Mouse (Mus musculus) thymus, postnatal 4 days (tissue): ENCODE results near the gene Hist1h1d.
"Not testable (repeated sequence)": the region's sequence is repeated elsewhere in the genome, so short reads cannot be mapped to it uniquely, and the experiment has no call there.

Source experiments
- DNase-seq: peaks from one replicate; pipeline ENCODE4 v3.0.0; 2021

Gene Hist1h1d

DNA sequence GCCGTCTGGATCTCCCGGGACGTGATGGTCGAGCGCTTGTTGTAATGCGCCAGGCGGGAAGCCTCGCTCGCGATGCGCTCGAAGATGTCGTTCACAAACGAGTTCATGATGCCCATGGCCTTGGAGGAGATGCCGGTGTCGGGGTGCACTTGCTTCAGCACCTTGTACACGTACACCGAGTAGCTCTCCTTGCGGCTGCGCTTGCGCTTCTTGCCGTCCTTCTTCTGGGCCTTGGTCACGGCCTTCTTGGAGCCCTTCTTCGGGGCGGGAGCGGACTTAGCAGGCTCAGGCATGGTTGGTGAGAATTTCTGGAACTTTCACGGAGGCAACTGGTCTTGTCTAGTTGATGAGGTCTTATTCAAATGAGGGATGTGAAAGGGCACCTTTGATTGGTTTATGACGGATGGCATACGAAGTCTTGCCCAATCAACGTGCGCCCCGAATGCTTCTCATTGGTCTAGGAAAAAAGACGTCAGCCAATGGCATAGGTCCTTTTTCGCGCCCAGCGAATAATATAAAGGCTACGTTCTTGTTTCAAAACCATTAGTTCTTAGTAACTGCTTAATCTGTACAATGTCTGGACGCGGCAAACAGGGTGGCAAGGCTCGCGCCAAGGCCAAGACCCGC is 20.9 kb downstream of the Hist1h1d start, which contains the start of the genes Hist1h2bf and Hist1h2ad:
Gene Hist1h2bf, minus strand, starts transcription at position 299 of the 627 bp plus-strand sequence.
Gene Hist1h2ad, plus strand, starts transcription at position 484 of the 627 bp plus-strand sequence.
- peak; percentile 85 for DNase-seq

DNA sequence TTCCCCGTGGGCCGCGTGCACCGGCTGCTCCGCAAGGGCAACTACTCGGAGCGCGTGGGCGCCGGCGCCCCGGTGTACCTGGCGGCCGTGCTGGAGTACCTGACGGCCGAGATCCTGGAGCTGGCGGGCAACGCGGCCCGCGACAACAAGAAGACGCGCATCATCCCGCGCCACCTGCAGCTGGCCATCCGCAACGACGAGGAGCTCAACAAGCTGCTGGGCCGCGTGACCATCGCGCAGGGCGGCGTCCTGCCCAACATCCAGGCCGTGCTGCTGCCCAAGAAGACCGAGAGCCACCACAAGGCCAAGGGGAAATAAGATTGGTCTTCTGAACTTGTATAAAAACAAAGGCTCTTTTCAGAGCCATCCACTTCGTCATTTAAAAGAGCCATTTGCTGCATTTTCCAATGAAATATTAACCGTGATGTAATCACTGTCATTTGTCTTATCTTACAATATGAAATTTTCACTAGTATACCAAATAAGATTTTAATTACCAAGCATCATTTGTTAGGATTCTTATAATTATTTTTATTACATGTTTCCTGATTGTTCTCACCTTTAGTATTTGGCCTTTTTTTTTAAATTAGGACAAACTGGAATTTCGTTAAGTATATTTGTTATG is 21.6 kb downstream of the Hist1h1d start:
- not testable (repeated sequence) for DNase-seq

DNA sequence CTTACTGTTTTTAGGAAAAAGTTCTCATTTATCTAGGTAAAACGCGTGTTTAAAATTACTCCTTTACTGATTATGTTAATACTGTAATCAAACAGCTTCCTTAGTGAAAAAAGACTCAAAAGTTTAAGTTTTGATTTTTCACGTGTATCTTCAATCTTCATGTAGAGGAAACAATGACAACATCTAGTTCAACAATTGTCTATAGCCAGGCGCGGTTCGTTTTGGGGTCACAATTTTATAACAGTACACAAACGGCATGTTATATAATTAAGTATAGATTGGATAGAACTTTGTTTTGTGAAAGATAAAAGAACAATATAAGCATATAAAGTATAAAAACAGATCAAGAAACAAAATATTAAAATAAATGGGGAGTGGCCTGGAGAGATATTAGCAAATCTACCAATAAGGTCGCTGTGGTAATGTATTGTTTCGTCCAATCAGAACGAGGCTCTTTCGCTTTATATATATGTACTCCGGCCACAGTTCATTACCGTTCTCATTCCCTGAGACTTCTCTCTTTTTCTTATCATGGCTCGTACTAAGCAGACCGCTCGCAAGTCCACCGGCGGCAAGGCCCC is 22.3 kb downstream of the Hist1h1d start, which contains the start of gene Hist1h3d:
Gene Hist1h3d, plus strand, starts transcription at position 493 of the 581 bp plus-strand sequence.
- peak; percentile 40 for DNase-seq

DNA sequence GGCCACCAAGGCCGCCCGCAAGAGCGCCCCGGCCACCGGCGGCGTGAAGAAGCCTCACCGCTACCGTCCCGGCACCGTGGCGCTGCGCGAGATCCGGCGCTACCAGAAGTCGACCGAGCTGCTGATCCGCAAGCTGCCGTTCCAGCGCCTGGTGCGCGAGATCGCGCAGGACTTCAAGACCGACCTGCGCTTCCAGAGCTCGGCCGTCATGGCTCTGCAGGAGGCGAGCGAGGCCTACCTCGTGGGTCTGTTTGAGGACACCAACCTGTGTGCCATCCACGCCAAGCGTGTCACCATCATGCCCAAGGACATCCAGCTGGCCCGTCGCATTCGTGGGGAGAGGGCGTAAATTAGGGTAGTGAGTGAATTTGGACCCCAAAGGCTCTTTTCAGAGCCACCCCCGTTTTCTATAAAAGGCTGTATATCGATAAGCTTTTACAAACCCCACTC is 22.8 kb downstream of the Hist1h1d start:
- peak; percentile 41 for DNase-seq

- DNase-seq, result no peak
Observed at GRCm38 (mm10) chr13:23576351-23576881, 23.4 kb downstream of the Hist1h1d start.

DNA sequence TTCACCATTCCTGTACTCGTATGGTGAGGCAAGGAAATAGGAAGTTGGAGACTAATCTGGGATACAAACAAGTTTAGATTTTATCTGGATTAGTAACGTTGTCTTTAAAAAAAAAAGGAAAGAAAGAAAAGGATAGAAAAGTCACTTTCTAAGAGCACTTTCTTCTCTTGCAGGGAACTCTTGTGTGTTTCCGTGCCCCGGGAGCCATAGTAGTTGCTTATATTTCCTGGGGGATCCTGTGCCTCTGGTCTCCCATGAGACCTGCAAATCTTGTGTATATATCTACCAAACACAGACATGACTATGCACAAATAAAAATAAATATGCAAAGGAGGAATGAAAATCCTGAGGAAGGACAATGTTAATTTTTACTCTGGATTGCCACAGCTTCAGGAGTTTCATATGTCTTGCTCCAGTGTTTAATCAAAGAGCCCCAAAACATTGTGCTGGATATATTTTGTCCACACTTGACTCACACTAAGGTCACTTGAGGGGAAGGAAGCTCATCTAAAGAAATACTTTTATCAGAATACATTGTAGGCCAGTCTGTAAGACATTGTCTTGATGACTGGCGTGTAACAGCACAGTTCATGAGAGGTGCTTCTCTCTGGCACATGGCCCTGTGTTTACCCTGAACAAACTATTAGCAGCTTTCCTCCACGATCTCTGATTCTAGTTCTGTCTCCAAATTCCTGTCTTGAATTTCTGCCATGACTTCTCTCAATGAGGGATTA is 24.0 kb downstream of the Hist1h1d start:
- DNase-seq, result no peak

DNA sequence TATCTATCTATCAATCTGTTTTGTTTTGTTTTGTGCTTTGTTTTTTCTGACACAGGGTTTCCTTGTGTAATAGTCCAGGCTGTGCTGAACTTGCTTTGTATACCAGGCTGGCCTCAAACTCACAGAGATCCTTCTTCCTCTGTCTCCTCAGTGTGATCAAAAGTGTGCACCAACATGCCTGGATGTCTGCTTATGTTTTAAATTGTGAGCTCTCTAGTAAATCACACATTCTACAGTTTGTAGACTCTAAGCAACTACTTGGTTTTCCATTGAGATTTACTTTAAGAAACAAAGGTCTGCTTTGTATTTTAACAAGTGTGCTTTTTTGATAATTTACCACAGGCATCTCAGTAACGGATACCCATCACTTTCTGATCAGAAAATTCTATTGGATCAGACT is 24.8 kb downstream of the Hist1h1d start:
- DNase-seq, result no peak

- peak; percentile 91 for DNase-seq
Observed at GRCm38 (mm10) chr13:23581408-23582218, 28.6 kb downstream of the Hist1h1d start, which contains the start of gene Hist1h4d. Gene Hist1h4d, plus strand, starts transcription at chr13:23581598.

DNA sequence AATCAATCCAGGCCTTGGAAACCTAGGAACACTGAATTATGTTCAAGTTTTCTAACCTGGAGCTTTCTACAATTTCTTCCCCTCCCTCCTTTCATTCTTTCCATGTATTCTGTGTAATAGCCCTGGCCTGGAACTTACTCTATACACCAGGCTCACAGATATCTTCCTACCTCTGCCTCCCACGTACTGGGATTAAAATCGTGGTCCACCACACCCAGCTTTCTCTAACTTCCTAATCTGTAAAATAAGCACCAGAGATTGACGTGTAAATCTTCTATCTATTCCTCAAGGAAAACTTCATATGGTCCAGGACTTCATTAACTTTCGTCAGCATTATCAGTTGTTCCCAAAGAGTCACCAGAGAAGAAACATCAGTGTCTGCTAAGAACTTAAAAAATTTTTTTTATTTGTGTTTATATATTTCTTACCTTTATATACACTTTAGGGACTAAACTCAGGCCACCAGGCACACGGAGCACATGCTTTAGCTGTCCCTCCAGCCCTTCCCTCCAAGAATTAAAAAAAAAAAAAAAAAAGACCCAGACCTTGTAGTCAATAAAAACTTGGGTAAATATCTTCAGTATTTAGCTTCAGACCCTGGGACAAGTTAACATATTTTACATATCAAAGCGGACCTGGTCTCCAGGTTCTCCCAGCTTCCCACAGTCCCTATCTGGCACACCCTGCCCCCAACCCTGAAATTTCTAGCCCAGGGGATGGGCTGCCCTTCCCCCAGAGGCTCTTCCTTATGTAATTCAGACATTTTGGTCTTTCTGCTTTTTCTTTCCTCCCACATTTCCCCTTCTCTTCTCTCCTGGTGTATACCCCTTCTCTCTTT is 29.4 kb downstream of the Hist1h1d start:
- peak; percentile 26 for DNase-seq

DNA sequence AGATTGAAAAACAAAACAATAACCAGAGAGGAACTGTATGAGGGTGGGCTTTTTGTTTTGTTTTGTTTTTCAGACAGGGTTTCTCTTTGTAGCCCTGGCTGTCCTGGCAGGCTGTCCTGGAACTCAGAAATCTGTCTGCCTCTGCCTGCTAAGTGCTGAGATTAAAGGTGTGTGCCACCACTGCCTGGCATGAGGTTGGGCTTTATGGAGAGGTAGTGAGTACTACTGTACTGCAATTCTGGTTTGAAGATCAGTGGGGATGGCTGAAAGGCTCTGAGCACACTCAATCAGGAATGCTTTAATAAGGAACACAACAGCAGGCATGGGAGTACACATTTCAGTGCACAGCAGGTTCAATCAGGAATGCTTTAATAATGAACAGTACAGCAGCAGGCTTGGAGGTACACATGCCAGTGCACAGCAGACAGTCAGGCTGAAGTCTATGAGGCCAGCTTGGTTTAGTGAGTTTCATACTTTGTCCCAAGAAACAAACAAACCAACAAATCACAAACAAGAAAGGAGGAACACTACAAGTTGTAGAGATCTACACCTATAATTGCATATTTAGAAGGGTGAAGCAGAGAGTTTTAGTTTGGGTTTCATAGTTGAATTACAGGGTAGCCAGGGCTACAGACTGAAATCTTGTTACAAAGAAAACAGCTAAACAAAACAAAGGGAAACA is 30.5 kb downstream of the Hist1h1d start:
- DNase-seq, result peak; percentile 24

- peak; percentile 30 for DNase-seq
Observed at GRCm38 (mm10) chr13:23584331-23584730, 31.3 kb downstream of the Hist1h1d start.

DNA sequence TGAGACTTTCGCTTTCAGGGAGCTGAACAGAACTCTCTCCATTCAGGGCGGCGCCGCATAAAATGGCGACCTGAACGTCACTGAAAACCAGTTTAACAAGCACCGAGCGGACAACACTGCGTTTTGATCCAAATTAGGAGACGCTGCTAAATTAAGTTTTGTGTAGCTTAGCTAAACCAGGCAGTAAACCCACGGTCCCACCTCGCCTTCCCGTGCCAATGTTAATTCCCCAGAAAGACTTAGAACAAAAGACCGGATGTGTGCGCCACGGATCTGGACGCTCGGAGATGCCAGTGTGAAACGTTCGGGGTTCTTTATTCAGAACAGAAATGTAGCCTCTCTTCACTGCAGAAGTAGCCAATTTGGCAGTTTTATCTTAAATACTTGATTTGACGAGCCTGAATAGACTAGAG is 32.0 kb downstream of the Hist1h1d start:
- DNase-seq, result peak; percentile 81

DNA sequence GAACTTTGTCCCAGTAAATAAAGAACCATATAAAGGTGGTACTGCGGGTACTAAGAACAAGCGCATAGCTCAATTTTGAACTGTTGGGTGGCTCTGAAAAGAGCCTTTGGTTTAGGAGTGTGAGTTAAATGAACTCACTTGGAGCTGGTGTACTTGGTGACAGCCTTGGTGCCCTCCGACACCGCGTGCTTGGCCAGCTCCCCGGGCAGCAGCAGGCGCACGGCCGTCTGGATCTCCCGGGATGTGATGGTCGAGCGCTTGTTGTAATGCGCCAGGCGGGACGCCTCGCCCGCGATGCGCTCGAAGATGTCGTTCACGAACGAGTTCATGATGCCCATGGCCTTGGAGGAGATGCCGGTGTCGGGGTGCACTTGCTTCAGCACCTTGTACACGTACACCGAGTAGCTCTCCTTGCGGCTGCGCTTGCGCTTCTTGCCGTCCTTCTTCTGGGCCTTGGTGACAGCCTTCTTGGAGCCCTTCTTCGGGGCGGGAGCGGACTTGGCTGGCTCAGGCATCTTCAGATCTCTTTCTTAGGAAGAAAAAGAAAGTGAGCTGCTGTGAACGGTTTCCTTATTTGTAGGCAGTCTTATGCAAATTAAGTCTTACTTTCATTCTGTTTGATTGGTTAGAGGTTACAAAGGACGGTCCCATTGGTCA is 32.5 kb downstream of the Hist1h1d start:
- peak; percentile 77 for DNase-seq

DNA sequence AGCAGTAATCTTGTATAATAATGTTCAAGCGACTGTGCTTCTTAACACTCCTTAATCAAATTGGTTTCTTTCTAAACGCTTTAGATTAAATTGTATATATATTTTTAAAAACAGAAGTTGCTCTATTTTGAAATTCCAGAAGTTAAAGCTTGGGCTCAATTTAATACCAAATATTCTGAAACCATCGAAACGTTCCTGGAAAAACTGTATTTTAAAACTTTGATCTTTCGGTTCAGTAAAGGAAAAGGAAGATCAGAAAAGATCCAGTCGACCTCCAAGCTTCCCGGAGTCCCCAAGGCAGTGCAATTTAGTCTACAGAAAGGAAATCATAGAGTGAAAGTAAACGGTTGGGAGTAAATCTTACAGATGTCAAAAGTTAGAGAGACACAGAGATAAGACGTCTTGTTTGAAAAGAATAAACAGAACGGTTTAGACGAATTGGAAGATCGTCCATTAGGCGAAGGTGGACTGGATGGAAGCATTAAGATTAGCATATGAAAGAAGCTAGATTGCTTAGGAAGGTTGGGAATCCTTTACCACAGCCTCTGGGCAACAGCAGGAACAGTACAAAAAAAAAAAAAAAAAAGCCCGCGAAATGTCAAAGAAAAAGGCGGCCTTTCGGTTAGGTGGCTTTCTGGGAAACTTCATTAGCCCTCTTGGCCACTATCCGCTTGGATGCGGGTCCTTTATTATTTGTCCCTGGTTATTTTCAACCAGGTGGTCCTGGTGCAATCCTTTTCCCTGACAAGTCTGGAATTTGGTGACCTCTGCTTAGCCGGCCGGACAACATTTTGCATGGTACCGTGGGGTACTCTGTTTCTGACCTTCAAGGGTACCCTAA is 33.3 kb downstream of the Hist1h1d start:
- peak; percentile 33 for DNase-seq

DNA sequence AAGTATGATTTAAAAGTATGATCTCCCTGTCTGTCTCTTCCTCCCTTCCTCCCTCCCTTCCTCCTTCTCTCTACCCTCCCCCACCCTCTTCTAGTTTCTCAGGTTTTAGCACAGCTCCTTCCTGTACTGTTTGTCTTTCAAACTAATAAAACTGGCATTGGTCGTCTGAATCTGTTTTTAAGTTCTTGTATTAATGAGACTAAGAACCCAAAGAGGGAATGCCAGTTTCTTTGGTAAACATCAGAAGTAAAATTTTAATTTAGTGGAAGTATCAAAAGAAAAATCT is 33.8 kb downstream of the Hist1h1d start:
- no peak for DNase-seq

DNA sequence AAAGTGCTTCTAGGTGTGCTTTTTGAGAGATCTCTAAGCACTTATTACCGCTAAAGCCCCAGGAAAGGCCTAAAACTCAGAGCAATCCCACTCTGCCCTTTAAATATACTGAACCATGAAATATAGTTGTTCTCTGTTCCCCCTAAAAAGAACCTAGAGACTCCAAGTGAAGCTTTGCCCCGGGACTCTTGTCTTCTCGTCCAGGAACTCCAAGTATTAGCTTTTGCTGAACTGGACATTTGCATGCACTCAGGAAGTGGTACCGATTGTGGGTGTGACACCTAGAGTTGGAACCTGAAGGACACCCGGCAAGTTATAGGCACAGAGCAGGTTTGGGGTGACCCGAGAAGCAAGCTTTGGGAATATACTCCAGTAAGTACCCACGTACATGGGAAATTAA is 38.1 kb downstream of the Hist1h1d start:
- DNase-seq, result no peak

DNA sequence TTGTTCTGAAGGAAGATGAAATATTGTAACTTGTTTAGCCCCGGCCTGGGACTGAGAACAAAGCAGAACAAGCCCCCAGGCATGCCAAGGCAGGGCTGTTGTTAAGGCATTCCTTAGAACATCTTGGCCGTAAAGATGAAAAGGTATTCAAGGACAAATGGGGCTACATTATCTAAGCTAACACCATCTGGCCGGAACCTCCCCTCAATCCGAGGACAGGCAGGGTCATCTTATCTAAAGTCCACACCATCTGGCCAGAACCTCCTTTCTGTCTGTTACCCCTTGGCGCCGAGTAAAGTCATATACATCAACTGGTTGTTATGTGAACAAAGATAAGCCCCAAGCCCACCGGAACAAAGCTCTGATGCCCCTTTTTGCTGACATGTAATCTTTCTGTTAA is 38.8 kb downstream of the Hist1h1d start:
- DNase-seq, result not testable (repeated sequence)

DNA sequence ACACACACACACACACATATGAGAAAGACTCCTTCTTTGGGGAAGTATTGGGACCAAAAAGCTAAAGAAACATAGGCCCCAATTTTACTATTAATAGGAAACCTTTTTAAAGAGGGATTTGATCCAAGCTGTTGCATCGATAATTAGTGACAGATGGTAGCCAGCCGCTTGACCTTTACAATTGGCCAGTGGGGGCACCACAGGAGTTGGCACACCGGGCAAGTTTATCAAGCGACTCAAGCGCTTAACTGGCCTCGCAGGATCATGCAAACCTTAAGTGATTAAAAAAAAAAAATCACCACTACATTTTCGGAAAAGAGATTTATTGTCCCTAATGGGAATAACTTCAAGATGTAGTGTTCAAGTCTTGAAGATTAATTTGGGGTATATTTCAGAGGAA is 39.6 kb downstream of the Hist1h1d start:
- no peak for DNase-seq
